Mouse (Mus musculus): Measurements from ENCODE around the gene H2al2c. TPM values are rescaled to one million over a fixed set of nuclear protein-coding genes. Genes with fewer than 3 reads are reported as not detected.
"Not testable (repeated sequence)": the region's sequence is repeated elsewhere in the genome, so short reads cannot be mapped to it uniquely, and the experiment has no call there.

The H2al2c gene
- not detected for total RNA-seq (2021)
- long read RNA-seq, experiment 1 = 0 reads
- long read RNA-seq, experiment 2 = 0 reads

GRCm38 (mm10) chrY:2598799-2599198 is at the start of gene H2al2c:
TSS of gene H2al2c (plus strand) at chrY:2599099.
- DNase-seq = not testable (repeated sequence)

Other genes starting within 250 kb of the H2al2c start
- not detected for gene Sry, start 64.6 kb downstream of the H2al2c start, total RNA-seq (2021)
- gene H2al2b, start 121.6 kb downstream of the H2al2c start, total RNA-seq (2021) = not detected
- gene Gm4064, start 197.1 kb downstream of the H2al2c start, total RNA-seq (2021) = not detected
- not detected for gene Rbmy, start 231.6 kb downstream of the H2al2c start, total RNA-seq (2021)
- gene Gm10256, start 231.6 kb downstream of the H2al2c start, total RNA-seq (2021) = not detected

Measured in gastrocnemius, postnatal 10 days (tissue).